Mouse (Mus musculus) 3T3-L1 (cell line): ENCODE measurements around the gene Nuak2.

ENCODE experiments used
- DNase-seq: peaks from one replicate; pipeline ENCODE4 v3.0.0-alpha.2; 2015; ENCODE audit warnings: low read depth, low spot score

Gene Nuak2

GRCm38 (mm10) chr1:132298425-132298800 is 17.5 kb upstream of the Nuak2 start, which contains the start of gene Klhdc8a:
Klhdc8a (plus strand) TSS chr1:132298626.
- DNase-seq: peak; percentile 62

GRCm38 (mm10) chr1:132298801-132299464 is 17.0 kb upstream of the Nuak2 start:
- no peak for DNase-seq

GRCm38 (mm10) chr1:132299744-132300143 is 16.2 kb upstream of the Nuak2 start:
- DNase-seq: no peak

DNA sequence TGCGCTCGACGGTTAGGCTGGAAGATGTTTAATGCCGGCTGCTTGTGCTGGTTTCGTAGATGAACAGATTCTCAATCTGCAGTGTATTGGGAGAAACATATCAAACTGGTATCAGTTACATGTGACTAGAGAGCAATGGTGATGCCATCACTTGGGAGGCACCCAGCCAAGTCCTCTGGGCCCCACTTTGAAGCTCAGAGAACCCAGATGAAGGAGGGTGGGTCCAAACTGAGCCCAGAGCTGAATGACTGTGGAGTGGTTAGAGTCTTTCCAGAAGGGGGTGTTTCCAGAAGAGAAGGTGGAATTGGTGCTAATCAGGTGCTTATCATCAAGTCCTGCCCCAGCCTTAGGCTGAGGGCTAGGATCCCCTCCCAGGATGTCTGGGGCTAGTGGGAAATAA is 14.7 kb upstream of the Nuak2 start:
- no peak for DNase-seq

GRCm38 (mm10) chr1:132302341-132302866 is 13.5 kb upstream of the Nuak2 start:
- no peak for DNase-seq

GRCm38 (mm10) chr1:132304618-132305214 is 11.2 kb upstream of the Nuak2 start:
- DNase-seq: no peak

- peak; percentile 70 for DNase-seq
Observed at GRCm38 (mm10) chr1:132306160-132306559, 9.8 kb upstream of the Nuak2 start.

- DNase-seq: no peak
Observed at GRCm38 (mm10) chr1:132306808-132307207, 9.1 kb upstream of the Nuak2 start.

- DNase-seq: no peak
Observed at GRCm38 (mm10) chr1:132307962-132308361, 8.0 kb upstream of the Nuak2 start.

GRCm38 (mm10) chr1:132308674-132309073 is 7.3 kb upstream of the Nuak2 start:
- no peak for DNase-seq

DNA sequence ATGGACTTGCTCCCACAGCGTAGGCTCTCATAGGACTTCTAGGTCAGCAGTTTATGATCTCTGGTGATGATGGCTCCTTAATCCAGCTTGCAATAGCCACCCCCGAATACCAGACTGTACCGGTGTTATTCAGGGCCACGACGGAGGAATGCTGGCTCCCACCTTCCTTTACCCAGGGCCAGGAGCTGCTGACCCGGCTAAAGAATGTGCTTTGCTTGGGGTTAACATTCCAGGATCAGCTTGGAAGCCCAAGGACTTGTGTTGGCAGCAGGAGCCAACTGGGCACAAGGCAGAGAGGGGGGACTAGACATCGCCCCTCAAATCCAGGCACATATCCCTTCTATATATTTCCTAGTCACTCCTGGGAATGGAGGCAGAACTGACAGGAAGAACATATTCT is 5.2 kb upstream of the Nuak2 start:
- DNase-seq: no peak

- no peak for DNase-seq
Observed at GRCm38 (mm10) chr1:132311174-132311859, 4.6 kb upstream of the Nuak2 start.

DNA sequence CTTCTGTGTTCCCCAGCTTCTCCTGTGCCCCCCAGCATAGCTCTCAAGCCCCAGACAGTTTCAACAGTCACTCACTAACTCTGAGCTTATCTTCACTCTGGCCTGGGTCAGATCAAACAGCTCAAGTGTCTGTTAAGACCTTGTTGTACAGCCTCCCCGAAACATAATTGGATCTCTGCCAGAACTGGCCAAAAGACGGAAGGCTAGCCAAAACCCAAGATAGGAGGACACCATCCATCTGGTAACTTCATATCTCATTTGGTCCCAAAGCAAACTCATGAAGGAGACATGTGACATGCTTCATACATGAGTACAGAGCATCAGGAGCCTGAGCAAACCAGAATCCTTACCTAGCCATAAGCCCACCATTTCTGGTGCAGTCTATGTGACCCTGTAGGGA is 3.9 kb upstream of the Nuak2 start:
- DNase-seq: no peak

DNA sequence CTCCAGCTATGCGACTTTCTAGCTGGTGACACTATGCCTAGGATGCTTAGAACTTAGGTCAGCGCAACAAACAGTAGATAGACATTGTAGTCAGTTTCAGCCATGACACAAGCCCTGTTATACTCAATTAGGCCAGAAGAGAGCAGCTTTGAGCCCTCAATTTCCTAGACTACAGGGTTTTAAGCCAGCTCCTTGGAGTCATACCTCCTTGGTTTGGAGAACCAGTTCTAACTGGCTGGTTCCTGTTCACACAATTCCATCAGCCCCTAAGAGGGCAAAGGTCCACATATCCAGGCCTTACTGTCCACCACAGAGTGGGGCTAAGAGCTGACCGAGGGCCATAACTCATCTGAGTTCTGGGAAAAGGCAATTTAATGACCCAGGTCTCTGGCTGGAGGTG is 3.2 kb upstream of the Nuak2 start:
- peak; percentile 89 for DNase-seq

GRCm38 (mm10) chr1:132316625-132316994 is 684 bp downstream of the Nuak2 start:
- peak; percentile 33 for DNase-seq

DNA sequence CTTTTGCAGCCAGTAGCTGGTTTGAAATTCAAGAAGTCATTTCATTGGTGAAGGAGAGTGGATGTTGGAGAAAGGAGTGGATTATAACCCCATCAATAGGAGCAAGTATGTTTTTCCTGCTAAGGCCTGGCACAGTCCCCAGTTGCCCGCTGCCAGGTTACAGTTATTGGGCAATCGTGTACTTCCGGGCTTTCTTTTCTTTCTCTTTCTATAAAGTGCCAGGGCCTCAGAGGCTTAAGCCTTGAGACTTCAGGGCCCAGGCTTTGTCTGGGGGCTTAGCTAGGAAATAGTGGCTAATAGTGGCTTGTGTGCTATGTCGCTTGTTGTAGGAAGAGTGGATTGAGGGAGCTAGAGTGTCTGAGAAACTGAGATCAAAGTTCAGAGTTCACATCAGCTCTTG is 1.5 kb downstream of the Nuak2 start:
- DNase-seq: peak; percentile 78

- peak; percentile 44 for DNase-seq
Observed at GRCm38 (mm10) chr1:132317894-132318863, 2.3 kb downstream of the Nuak2 start.

DNA sequence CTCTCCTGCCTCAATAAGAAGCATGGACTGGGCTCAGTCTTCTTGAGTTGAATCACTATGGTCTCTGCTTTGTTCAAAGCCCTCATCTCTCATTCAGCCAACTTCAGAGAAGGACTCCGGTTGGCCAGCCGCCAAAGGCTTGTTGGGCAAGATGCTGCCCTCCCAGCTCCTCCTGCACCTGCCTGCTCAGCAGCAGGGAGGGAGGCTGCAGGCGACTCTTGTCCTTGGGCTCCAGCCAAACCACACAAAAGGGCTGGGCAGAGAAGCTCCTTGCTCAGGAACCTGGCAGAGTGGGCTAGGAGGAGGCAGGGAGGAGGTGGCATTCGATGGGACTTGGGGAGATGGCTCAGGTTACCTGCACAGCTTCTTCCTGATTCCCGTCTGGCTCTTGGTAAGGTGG is 3.3 kb downstream of the Nuak2 start:
- DNase-seq: peak; percentile 72

DNA sequence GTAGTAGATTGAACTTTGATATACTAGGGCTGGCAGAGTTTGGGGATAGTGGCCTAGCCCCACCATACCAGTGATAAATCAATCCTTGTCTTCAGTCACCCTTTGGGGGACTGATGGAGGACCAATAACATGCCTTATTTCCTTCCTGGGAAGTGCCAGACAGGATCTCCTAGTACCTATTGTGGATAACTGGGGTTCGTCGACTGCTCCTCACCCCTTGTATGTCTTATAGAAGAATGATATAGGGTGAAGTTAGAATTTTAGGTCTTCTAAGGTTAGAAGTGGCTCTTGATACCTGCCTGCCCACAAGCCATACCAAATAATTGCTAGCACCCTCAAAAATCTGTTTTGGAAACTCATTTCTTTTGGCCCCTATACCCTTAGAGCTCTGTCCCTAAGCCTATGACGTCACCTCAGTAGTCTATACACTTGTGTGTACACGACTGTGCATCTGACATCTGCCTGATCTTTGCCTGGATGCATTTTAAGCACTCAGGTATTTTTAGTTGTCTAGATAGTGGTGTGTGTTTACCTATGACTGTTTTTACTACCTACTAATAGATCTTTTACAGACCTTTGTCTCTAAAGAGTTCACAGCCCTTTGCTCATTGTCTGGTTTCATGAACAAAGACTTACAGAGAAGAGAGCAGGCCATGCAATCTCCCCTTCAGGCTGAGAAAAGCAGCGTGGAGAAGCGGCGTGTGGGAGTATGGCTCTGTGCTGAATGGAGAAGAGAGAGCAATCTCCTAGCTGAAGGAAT is 6.1 kb downstream of the Nuak2 start:
- no peak for DNase-seq

- DNase-seq: no peak
Observed at GRCm38 (mm10) chr1:132322711-132323542, 7.0 kb downstream of the Nuak2 start.
